Comparison of ENCODE assay signal across 8 mouse cellular contexts in the genomic region with DNA sequence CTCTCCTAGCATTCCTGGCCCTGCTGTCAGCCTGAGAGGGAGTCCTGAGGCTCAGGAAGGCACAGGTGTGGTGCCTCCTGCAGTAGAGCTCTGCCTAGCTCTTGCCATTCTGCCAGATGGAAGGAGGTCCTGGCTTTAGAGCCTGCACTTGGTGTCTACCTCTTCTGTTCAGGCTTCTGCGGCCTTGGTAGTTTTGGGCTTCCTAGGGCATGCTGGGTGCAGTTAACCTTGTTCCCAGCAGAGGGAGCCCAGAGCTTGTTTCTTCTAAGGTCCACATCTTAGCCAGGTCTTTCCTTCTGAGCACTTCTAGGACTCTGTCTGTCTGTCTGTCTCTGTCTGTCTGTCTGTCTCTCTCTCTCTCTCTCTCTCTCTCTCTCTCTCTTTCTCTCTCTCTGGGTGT. TPM values are rescaled to one million over a fixed set of nuclear protein-coding genes. Genes with fewer than 3 reads are reported as not detected.
DNase-seq lines count a peak whose midpoint lies in the region; ATAC-seq and TF ChIP-seq lines count a peak whose summit lies in the region.

No protein-coding gene starts in this region.

- peak; percentile 84 for TF ChIP-seq CTCF in G1E (IDR thresholded peaks at IDR 0.05; ENCODE audit: low read depth, low read length)

- H3K4me2 ChIP-seq in hindbrain, embryonic 11.5 days (replicated peaks; ENCODE audit: low read depth, low read length) = no peak overlapping the region
- H3K4me2 ChIP-seq in hindbrain, embryonic 13.5 days = no peak overlapping the region

- 56% methylated on average over 1 of the region's 1 CpGs for WGBS in hindbrain, embryonic 11.5 days
- WGBS in hindbrain, embryonic 13.5 days = 56% methylated on average over 1 of the region's 1 CpGs

- H3K4me1 ChIP-seq in hindbrain, embryonic 11.5 days (replicated peaks; ENCODE audit: control insufficient read depth, insufficient read depth, low read length) = no peaks in the 10 kb centered on the region
- H3K4me1 ChIP-seq in hindbrain, embryonic 13.5 days (replicated peaks) = no peaks in the 10 kb centered on the region
- H3K4me1 ChIP-seq in G1E (ENCODE audit: insufficient read depth, low read depth, low read length) = peaks cover 2% of the 10 kb centered on the region; the same call in 1 of the 2 replicates

- H3K36me3 ChIP-seq in hindbrain, embryonic 11.5 days (ENCODE audit: control insufficient read depth, insufficient read depth, low read length) = peaks cover 11% of the 10 kb centered on the region
- peaks cover 96% of the 10 kb centered on the region for H3K36me3 ChIP-seq in hindbrain, embryonic 13.5 days
- peaks cover 96% of the 10 kb centered on the region for H3K36me3 ChIP-seq in G1E (replicated peaks)

- no peak for ATAC-seq in hindbrain, embryonic 11.5 days (ENCODE audit: low FRiP score)
- no peak for ATAC-seq in hindbrain, embryonic 13.5 days (ENCODE audit: low FRiP score)
- ATAC-seq in G1E (ENCODE audit: extremely low read depth, insufficient number of reproducible peaks, low FRiP score, poor library complexity, severe bottlenecking) = peak; percentile 40; the same call in 1 of the 2 replicates

- no peak overlapping the region for H3K9ac ChIP-seq in hindbrain, embryonic 11.5 days (ENCODE audit: low read depth, low read length)
- no peak overlapping the region for H3K9ac ChIP-seq in hindbrain, embryonic 13.5 days

- H3K27me3 ChIP-seq in hindbrain, embryonic 11.5 days (ENCODE audit: control insufficient read depth, insufficient read depth, low read length) = no peaks in the 10 kb centered on the region
- no peaks in the 10 kb centered on the region for H3K27me3 ChIP-seq in hindbrain, embryonic 13.5 days
- no peaks in the 10 kb centered on the region for H3K27me3 ChIP-seq in G1E (ENCODE audit: insufficient read depth, low read length)

- H3K27ac ChIP-seq in hindbrain, embryonic 11.5 days (ENCODE audit: low read depth, low read length) = no peak overlapping the region
- H3K27ac ChIP-seq in hindbrain, embryonic 13.5 days = no peak overlapping the region

- H3K9me3 ChIP-seq in hindbrain, embryonic 11.5 days (ENCODE audit: control insufficient read depth, low read length) = no peaks in the 10 kb centered on the region
- no peaks in the 10 kb centered on the region for H3K9me3 ChIP-seq in hindbrain, embryonic 13.5 days
- H3K9me3 ChIP-seq in G1E (replicated peaks) = no peaks in the 10 kb centered on the region

- DNase-seq in hindbrain, embryonic 11.5 days (ENCODE audit: low spot score) = peak; percentile 80
- DNase-seq in G1E (ENCODE audit: low spot score) = peak; percentile 58
- peak; percentile 33 for DNase-seq in cerebellum, adult 11-12 months
- peak; percentile 53 for DNase-seq in gastrocnemius, postnatal 10 days
- DNase-seq in layer of hippocampus, postnatal 14 days (ENCODE audit: low spot score in 2 of 2) = peak; percentile 49
- DNase-seq in mesoderm, embryonic 11.5 days (ENCODE audit: low read depth, low spot score) = peak; percentile 66
- DNase-seq in spleen, postnatal 4 days (ENCODE audit: low spot score in 2 of 2) = peak; percentile 36 to 72

- no peak overlapping the region for H3K4me3 ChIP-seq in hindbrain, embryonic 11.5 days (ENCODE audit: low read depth, low read length)
- H3K4me3 ChIP-seq in hindbrain, embryonic 13.5 days = no peak overlapping the region
- H3K4me3 ChIP-seq in G1E (ENCODE audit: low read depth, low read length) = no peak overlapping the region

RNA-seq across cellular contexts. Expression of a gene that starts 20.9 kb away (rescaled TPM):
- polyA plus RNA-seq in hindbrain, embryonic 11.5 days (2014; fragmentation: Nextera tagmentation; extraction: Ambion mirVana) = 61.9 and 64.7 TPM in 2 replicates
- 55.9 and 57.3 TPM in 2 replicates for polyA plus RNA-seq in hindbrain, embryonic 13.5 days (2015; fragmentation: Nextera tagmentation; extraction: Ambion mirVana)
- total RNA-seq in G1E (2014; fragmentation: Nextera tagmentation) = 50.6 and 57.9 TPM in 2 replicates
- 67.5 and 68.8 TPM in 2 replicates for total RNA-seq in G1E (2017)
- polyA plus RNA-seq in G1E (2012) = 5.8 and 8.9 TPM in 2 replicates
- total RNA-seq in gastrocnemius, postnatal 10 days (2021) = 10 to 100 TPM; 14.9 to 17.7 TPM
- 10 to 100 TPM; 35.5 to 40.3 TPM for total RNA-seq in layer of hippocampus, postnatal 14 days (2021)

RNA-seq across cellular contexts. Expression of a gene that starts 31.8 kb away (rescaled TPM):
- polyA plus RNA-seq in hindbrain, embryonic 11.5 days (2014; fragmentation: Nextera tagmentation; extraction: Ambion mirVana) = 0.82 and 1.2 TPM in 2 replicates
- polyA plus RNA-seq in hindbrain, embryonic 13.5 days (2015; fragmentation: Nextera tagmentation; extraction: Ambion mirVana) = 3.1 and 3.4 TPM in 2 replicates
- 56.4 and 60.4 TPM in 2 replicates for total RNA-seq in G1E (2014; fragmentation: Nextera tagmentation)
- total RNA-seq in G1E (2017) = 153 and 179 TPM in 2 replicates
- polyA plus RNA-seq in G1E (2012) = 40.7 and 49.4 TPM in 2 replicates
- under 1 TPM; 0.05 to 0.23 TPM for total RNA-seq in gastrocnemius, postnatal 10 days (2021)
- total RNA-seq in layer of hippocampus, postnatal 14 days (2021) = 10 to 100 TPM; 52.0 to 59.9 TPM

RNA-seq across cellular contexts. Expression of a gene that starts 42.3 kb away (rescaled TPM):
- polyA plus RNA-seq in hindbrain, embryonic 11.5 days (2014; fragmentation: Nextera tagmentation; extraction: Ambion mirVana) = 80.8 and 85.7 TPM in 2 replicates
- 134 and 142 TPM in 2 replicates for polyA plus RNA-seq in hindbrain, embryonic 13.5 days (2015; fragmentation: Nextera tagmentation; extraction: Ambion mirVana)
- total RNA-seq in G1E (2014; fragmentation: Nextera tagmentation) (16.7 and 36.0 TPM in 2 replicates), G1E (2017) (21.8 and 22.5 TPM in 2 replicates)
- 24.4 and 25.3 TPM in 2 replicates for polyA plus RNA-seq in G1E (2012)
- 1 to 10 TPM; 1.7 to 2.7 TPM for total RNA-seq in gastrocnemius, postnatal 10 days (2021)
- total RNA-seq in layer of hippocampus, postnatal 14 days (2021) = 10 to 100 TPM; 83.4 to 91.1 TPM

Comparison
In these comparisons a context has a peak if more than half of its experiments do, and no peak if none do; other contexts are left out.
1. RNA of a gene that starts 31.8 kb away (total RNA-seq): 56.4 to 179 TPM in G1E and 52.0 to 59.9 TPM in layer of hippocampus, postnatal 14 days; 0.05 to 0.23 TPM in gastrocnemius, postnatal 10 days; every median in the first group is over 10 times any median in the second.
2. RNA of a gene that starts 42.3 kb away (total RNA-seq): 83.4 to 91.1 TPM in layer of hippocampus, postnatal 14 days and 16.7 to 36.0 TPM in G1E; 1.7 to 2.7 TPM in gastrocnemius, postnatal 10 days; every median in the first group is over 4 times any median in the second.
3. Peak in every context shown above with its lines, with median percentiles within 50 percentile points of each other: DNase-seq.